Mouse (Mus musculus) MEL (cell line): ENCODE results near the gene Arhgap44. TPM values are rescaled to one million over a fixed set of nuclear protein-coding genes. Genes with fewer than 3 reads are reported as not detected.

Experiments used
- DNase-seq: peaks from one replicate; pipeline ENCODE4 v3.0.0; 2011; ENCODE audit warnings: low read depth, low spot score
- H3K27ac ChIP-seq: 2 replicates; pipeline ENCODE4 v1.5.1; 2012; ENCODE audit warnings: low read depth, mild to moderate bottlenecking, control low read depth, low read length, moderate library complexity; ENCODE audit not compliant: control insufficient read depth
- H3K27me3 ChIP-seq, 2 experiments: fragments of 150-350 bp in 1 of 2; sonication (generic) in 1 of 2; 2 replicates each; pipeline ENCODE4 v1.6.1; 2012; ENCODE audit warnings: low read length in 2 of 2, mild to moderate bottlenecking in 2 of 2, improper control_type of control experiment in 1 of 2, moderate library complexity in 1 of 2; ENCODE audit not compliant: insufficient read depth in 2 of 2, control insufficient read depth in 1 of 2
- H3K36me3 ChIP-seq, 2 experiments: 2 replicates each; pipeline ENCODE4 v1.6.1; 2012 to 2014; ENCODE audit warnings: low read length in 2 of 2, improper control_type of control experiment in 1 of 2, inconsistent platforms in 1 of 2, mild to moderate bottlenecking in 1 of 2; ENCODE audit not compliant: insufficient read depth in 2 of 2, control insufficient read depth in 1 of 2
- H3K4me1 ChIP-seq, 2 experiments: fragments of 150-350 bp in 1 of 2; sonication (generic) in 1 of 2; 2 replicates each; pipeline ENCODE4 v1.6.1; 2012; ENCODE audit warnings: low read length in 2 of 2, improper control_type of control experiment in 1 of 2, mild to moderate bottlenecking in 1 of 2; ENCODE audit not compliant: insufficient read depth in 2 of 2, control insufficient read depth in 1 of 2
- H3K4me3 ChIP-seq, 2 experiments: fragments of 150-350 bp in 1 of 2; sonication (generic) in 1 of 2; 2 replicates each; pipeline ENCODE4 v1.5.1; 2012; ENCODE audit warnings: low read depth in 2 of 2, low read length in 2 of 2, mild to moderate bottlenecking in 2 of 2, moderate library complexity in 2 of 2, control low read depth in 1 of 2, improper control_type of control experiment in 1 of 2; ENCODE audit not compliant: control insufficient read depth in 1 of 2, insufficient read depth in 1 of 2
- H3K79me2 ChIP-seq: 2 replicates; pipeline ENCODE4 v1.6.1; 2012; ENCODE audit warnings: mild to moderate bottlenecking, low read length, moderate library complexity; ENCODE audit not compliant: control insufficient read depth, poor library complexity, insufficient read depth
- H3K9ac ChIP-seq: 2 replicates; pipeline ENCODE4 v1.6.1; 2012; ENCODE audit warnings: low read depth, mild to moderate bottlenecking, control low read depth, low read length, moderate library complexity; ENCODE audit not compliant: control insufficient read depth, poor library complexity, severe bottlenecking
- H3K9me3 ChIP-seq: fragments of 150-350 bp; sonication (generic); replicated peaks from 2 replicates; pipeline ENCODE4 v1.6.1; 2012; ENCODE audit warnings: mild to moderate bottlenecking, low read length, improper control_type of control experiment, moderate library complexity; ENCODE audit not compliant: insufficient read depth
- CHD2 ChIP-seq: IDR thresholded peaks from 2 replicates; pipeline ENCODE4 v1.6.1; 2011; ENCODE audit warnings: low read length, improper control_type of control experiment
- E2F4 ChIP-seq: IDR thresholded peaks from 2 replicates; pipeline ENCODE4 v1.6.1; 2011; ENCODE audit warnings: low read depth, low read length, improper control_type of control experiment, borderline replicate concordance
- ETS1 ChIP-seq: IDR thresholded peaks from 2 replicates; pipeline ENCODE4 v1.6.1; 2012; ENCODE audit warnings: low read depth, mild to moderate bottlenecking, inconsistent platforms, low read length, improper control_type of control experiment, moderate library complexity
- GATA1 ChIP-seq: IDR thresholded peaks from 2 replicates; pipeline ENCODE4 v1.6.1; 2011; ENCODE audit warnings: low read depth, low read length, improper control_type of control experiment
- HCFC1 ChIP-seq: IDR thresholded peaks from 2 replicates; pipeline ENCODE4 v1.6.1; 2012; ENCODE audit warnings: low read depth, mild to moderate bottlenecking, inconsistent platforms, low read length, improper control_type of control experiment, moderate library complexity
- JUND ChIP-seq: IDR thresholded peaks from 2 replicates; pipeline ENCODE4 v1.6.1; 2011; ENCODE audit warnings: low read depth, mild to moderate bottlenecking, improper control_type of control experiment, low read length
- KAT2A ChIP-seq: conservative IDR thresholded peaks from 2 replicates; pipeline ENCODE4 v1.6.1; 2012; ENCODE audit warnings: low read depth, low read length, improper control_type of control experiment, inconsistent platforms
- MAFK ChIP-seq: IDR thresholded peaks from 2 replicates; pipeline ENCODE4 v1.6.1; 2011; ENCODE audit warnings: low read depth, mild to moderate bottlenecking, low read length, improper control_type of control experiment, borderline replicate concordance
- MYB ChIP-seq: IDR thresholded peaks from 2 replicates; pipeline ENCODE4 v1.6.1; 2011; ENCODE audit warnings: mild to moderate bottlenecking, low read depth, low read length, improper control_type of control experiment
- MYC ChIP-seq: IDR thresholded peaks from 2 replicates; pipeline ENCODE4 v1.6.1; 2011; ENCODE audit warnings: low read depth, mild to moderate bottlenecking, low read length, improper control_type of control experiment, moderate library complexity
- NRF1 ChIP-seq: IDR thresholded peaks from 2 replicates; pipeline ENCODE4 v1.6.1; 2014; ENCODE audit warnings: low read depth, mild to moderate bottlenecking, inconsistent platforms, low read length, improper control_type of control experiment, moderate library complexity; ENCODE audit not compliant: poor library complexity, insufficient read depth, severe bottlenecking
- POLR2A ChIP-seq, 2 experiments: IDR thresholded peaks; 2 replicates each; pipeline ENCODE4 v1.6.1; 2011 to 2012; ENCODE audit warnings: low read length in 2 of 2, mild to moderate bottlenecking in 2 of 2, control low read depth in 1 of 2, improper control_type of control experiment in 1 of 2, low read depth in 1 of 2, moderate library complexity in 1 of 2; ENCODE audit not compliant: control insufficient read depth in 1 of 2, insufficient read depth in 1 of 2, poor library complexity in 1 of 2
- POLR2AphosphoS5 ChIP-seq: IDR thresholded peaks from 2 replicates; pipeline ENCODE4 v1.6.1; 2012; ENCODE audit warnings: low read depth, borderline replicate concordance, mild to moderate bottlenecking, inconsistent platforms, low read length, moderate library complexity, mixed read lengths
- RAD21 ChIP-seq: IDR thresholded peaks from 2 replicates; pipeline ENCODE4 v1.6.1; 2011; ENCODE audit warnings: mild to moderate bottlenecking, low read depth, low read length, improper control_type of control experiment
- SIN3A ChIP-seq: IDR thresholded peaks from 2 replicates; pipeline ENCODE4 v1.6.1; 2012; ENCODE audit warnings: low read length, improper control_type of control experiment, inconsistent platforms
- SMC3 ChIP-seq: IDR thresholded peaks from 2 replicates; pipeline ENCODE4 v1.6.1; 2011; ENCODE audit warnings: low read depth, low read length, improper control_type of control experiment
- TAL1 ChIP-seq: IDR thresholded peaks from 2 replicates; pipeline ENCODE4 v1.6.1; 2012; ENCODE audit warnings: mild to moderate bottlenecking, inconsistent platforms, low read length, moderate library complexity, mixed read lengths
- UBTF ChIP-seq: IDR thresholded peaks from 2 replicates; pipeline ENCODE4 v1.6.1; 2012; ENCODE audit warnings: low read depth, mild to moderate bottlenecking, inconsistent platforms, low read length, improper control_type of control experiment, moderate library complexity, borderline replicate concordance; ENCODE audit not compliant: insufficient read depth
- USF1 ChIP-seq: IDR thresholded peaks from 2 replicates; pipeline ENCODE4 v1.6.1; 2014; ENCODE audit warnings: low read depth, mild to moderate bottlenecking, inconsistent platforms, low read length, improper control_type of control experiment, moderate library complexity
- ZKSCAN1 ChIP-seq: IDR thresholded peaks from 2 replicates; pipeline ENCODE4 v1.6.1; 2012; ENCODE audit warnings: low read depth, mild to moderate bottlenecking, inconsistent platforms, low read length, improper control_type of control experiment, moderate library complexity
- ZMIZ1 ChIP-seq: IDR thresholded peaks from 2 replicates; pipeline ENCODE4 v1.6.1; 2012; ENCODE audit warnings: low read depth, mild to moderate bottlenecking, inconsistent platforms, low read length, improper control_type of control experiment, moderate library complexity
- polyA plus RNA-seq, 2 experiments: library from polyadenylated mRNA; stranded (reverse) in 1 of 2; unstranded in 1 of 2; fragments of >175 nt in 1 of 2; fragments of >200 nt in 1 of 2; gene quantifications; 2 replicates each; pipeline versions ENCODE4 v1.2.1 to v1.2.4; 2012; ENCODE audit warnings: low replicate concordance in 2 of 2, low read depth in 1 of 2; ENCODE audit not compliant: insufficient read length in 2 of 2, insufficient read depth in 1 of 2, missing spikeins in 1 of 2
- total RNA-seq: library from RNA; depleted of rRNA; stranded (reverse); fragments of 300-350 nt; gene quantifications from 2 replicates; pipeline ENCODE4 v1.2.3, GENCODE M21; 2012

The Arhgap44 gene
- total and polyA plus RNA-seq, 3 experiments, result 0.08 TPM; not detected in 2

DNA sequence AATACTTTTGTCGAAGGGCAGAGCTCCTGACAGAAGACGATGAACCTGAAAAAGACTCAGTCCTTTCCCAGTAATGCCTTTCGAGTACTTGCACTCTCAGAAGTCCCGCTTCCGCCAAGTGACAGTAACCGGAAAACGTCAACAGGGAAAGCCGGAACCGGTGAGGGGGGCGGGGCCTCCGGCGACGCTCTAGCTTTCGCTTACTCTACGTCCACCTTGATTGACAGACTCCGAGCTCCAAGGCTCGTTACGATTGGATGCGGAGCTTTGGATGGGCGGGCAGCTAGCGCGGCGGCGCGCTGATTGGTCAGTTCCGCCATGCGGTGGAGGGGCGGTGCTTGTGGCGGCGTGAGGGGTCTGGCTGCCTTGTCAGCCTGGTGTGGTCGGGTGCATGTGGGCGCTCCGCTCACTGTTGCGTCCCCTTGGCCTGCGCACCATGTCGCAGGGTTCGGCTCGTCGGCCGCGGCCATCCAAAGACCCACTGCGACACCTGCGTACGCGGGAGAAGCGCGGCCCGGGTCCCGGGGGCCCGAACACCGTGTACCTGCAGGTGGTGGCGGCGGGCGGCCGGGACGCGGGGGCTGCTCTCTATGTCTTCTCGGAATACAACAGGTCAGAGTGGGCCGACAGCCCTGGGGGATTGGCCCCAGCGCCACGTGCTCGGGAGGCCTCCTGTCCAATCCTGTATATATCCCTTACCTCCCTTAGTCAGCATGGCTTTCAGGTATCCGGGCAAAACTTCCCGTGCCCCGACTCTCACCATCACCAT, 183.9 kb downstream of the Arhgap44 start, which contains the start of gene Elac2 (continued):
- TF ChIP-seq GATA1, result no peak
- TF ChIP-seq ZMIZ1, result peak; percentile 74
- TF ChIP-seq NRF1, result no peak
- no peak for TF ChIP-seq MYB
- no peak for TF ChIP-seq RAD21
- peak; percentile 97 for TF ChIP-seq HCFC1
- peak; percentile 94 for TF ChIP-seq MYC
- peak; percentile 99 for TF ChIP-seq SIN3A
- TF ChIP-seq POLR2A (IDR thresholded peaks at IDR 0.05; ENCODE audit: control insufficient read depth in 1 of 2, insufficient read depth in 1 of 2, low read depth in 1 of 2, low read length in 2 of 2, poor library complexity in 1 of 2), result peak; percentile 96 to 98
- TF ChIP-seq E2F4, result no peak
- TF ChIP-seq SMC3, result no peak
- peak; percentile 65 for TF ChIP-seq USF1
- no peak for TF ChIP-seq POLR2AphosphoS5
- TF ChIP-seq MAFK, result no peak
- no peak for TF ChIP-seq UBTF
- TF ChIP-seq ETS1, result peak; percentile 18; the same call in 1 of the 2 replicates
- TF ChIP-seq ZKSCAN1, result no peak
- no peak for TF ChIP-seq TAL1
- TF ChIP-seq JUND, result no peak
- peak; percentile 59; the same call in 1 of the 2 replicates for TF ChIP-seq CHD2
- peak; percentile 78 for TF ChIP-seq KAT2A
- TF ChIP-seq, all 39 proteins: peak for 16

DNA sequence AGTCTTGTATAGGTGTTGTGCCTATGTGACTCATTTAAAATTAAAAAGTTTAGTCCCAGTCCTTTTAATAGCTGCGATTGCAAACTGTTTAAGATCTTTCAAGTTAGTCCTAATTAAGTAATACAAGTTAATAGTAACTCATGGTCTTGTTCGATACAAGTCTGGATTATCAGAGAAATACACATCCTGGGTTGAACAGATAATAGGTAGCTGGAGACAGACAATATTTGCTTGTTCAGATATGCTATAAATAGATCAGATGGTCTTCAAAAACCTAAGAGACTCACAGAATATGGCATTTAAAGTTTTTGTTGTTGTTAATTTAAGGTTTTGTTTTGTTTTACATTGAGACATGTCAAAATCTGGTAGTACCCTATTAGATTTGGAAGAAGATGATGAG, 190.3 kb downstream of the Arhgap44 start:
- Histone ChIP-seq H3K27me3 (no peaks in the 10 kb centered on the region; a peak in 2 of 4 replicates), H3K36me3 (no peaks in the 10 kb centered on the region), H3K27ac (no peak overlapping the region), H3K4me3 (no peak overlapping the region), H3K4me1 (no peaks in the 10 kb centered on the region), H3K9me3 (no peaks in the 10 kb centered on the region), H3K9ac (no peak overlapping the region), H3K79me2 (no peaks in the 10 kb centered on the region)
- DNase-seq, result no peak
- TF ChIP-seq SIN3A (no peak), MAFK (no peak), USF1 (no peak)
